Mouse (Mus musculus) gastrocnemius, postnatal 25 days (tissue): ENCODE measurements around the gene Pank2. TPM values are rescaled to one million over a fixed set of nuclear protein-coding genes. Genes with fewer than 3 reads are reported as not detected.

Experiments
- DNase-seq: peaks from one replicate; pipeline ENCODE4 v3.0.0; 2022
- microRNA-seq, 2 experiments: library from miRNA; unstranded; fragments of <30 nt; microRNA quantifications; one replicate each; pipeline ENCODE4 v1.2.0; 2021; ENCODE audit warnings: borderline replicate concordance in 2 of 2
- total RNA-seq, 2 experiments: library from RNA; stranded (reverse); gene quantifications; 1 replicate in 1 of 2; 2 replicates in 1 of 2; pipeline ENCODE4 v1.2.3; 2021

Pank2 gene
- total RNA-seq, 2 experiments from 2014 or later, result 22.5 to 26.4 TPM

DNA sequence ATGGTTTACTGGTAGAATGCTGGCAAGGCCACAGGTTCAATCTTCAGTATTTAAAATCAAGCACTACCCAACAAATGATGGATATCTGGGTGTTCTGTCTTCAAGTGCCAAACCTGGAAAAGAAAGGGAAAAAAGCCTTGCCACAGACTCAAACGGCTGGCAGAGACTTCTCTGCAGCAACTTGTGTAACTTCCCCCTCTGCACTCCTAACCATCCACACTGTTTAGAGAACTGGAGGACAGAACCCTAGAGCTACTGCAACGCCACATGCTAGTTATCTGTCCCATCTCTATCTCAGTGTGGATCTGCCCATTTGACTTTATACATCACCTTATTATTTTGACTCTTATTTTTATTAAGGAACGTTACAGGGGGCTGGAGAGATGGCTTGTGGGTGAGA is 63.7 kb downstream of the Pank2 start:
- no peak for DNase-seq

DNA sequence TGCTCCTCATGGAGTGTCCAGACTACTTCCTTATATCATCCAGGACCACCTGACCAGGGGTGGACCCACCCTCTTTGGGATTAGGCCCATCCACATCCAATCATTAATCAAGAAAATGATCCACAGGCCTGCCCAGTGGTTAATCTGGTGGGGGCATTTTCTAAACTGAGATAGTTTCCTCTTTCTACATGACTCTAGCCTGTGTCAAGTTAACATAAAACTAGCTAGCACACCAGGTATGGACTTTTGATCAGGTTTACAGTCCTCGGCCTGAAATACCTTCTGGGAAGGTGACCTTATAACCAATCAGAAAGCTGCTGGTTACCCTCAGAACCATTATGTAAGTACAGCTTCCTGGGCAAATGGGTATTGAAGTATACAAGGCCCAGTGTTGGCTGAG is 66.7 kb downstream of the Pank2 start:
- DNase-seq, result no peak

DNA sequence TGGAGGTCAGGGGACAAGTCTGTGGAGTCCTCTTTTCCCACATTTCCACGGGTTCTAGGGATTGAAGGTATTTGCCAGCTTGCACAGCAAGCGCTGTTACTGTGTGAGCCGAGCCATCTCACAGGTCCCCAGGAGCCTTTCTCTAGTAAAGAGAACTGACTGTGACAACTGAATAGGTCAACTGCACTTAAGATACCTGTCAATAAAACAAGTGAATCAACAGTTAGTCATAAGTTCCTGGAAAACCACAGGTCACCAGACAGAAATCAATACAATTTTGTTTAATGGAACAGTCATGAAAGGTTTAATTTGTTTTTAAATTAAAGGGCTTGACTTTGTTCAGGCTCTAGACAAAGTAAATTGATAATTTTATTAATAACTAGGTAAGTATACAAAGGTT is 68.3 kb downstream of the Pank2 start:
- DNase-seq, result no peak

- no peak for DNase-seq
Observed at GRCm38 (mm10) chr2:131337602-131338001, 75.3 kb downstream of the Pank2 start.

- peak; percentile 72 for DNase-seq
Observed at GRCm38 (mm10) chr2:131344449-131344848, 82.2 kb downstream of the Pank2 start.

- no peak for DNase-seq
Observed at GRCm38 (mm10) chr2:131345556-131345955, 83.3 kb downstream of the Pank2 start.

Small RNA genes lying within 50 kb of the gene (microRNA-seq; reads per million reads assigned to microRNA genes)
- 8.1 to 10.1 reads per million in 2 experiments for gene Mir103-2

Other genes starting within 250 kb of the Pank2 start
- 1 to 10 TPM; 1.8 to 3.2 TPM for gene Gfra4, start 219.4 kb upstream of the Pank2 start, total RNA-seq
- 1 to 10 TPM; 1.7 to 4.7 TPM for gene Adam33, start 198.7 kb upstream of the Pank2 start, total RNA-seq
- 1 to 10 TPM in 1 of 2 experiments, under 1 TPM in 1; 0.64 to 1.2 TPM for gene Siglec1, start 175.7 kb upstream of the Pank2 start, total RNA-seq
- 10 to 100 TPM; 14.5 to 16.6 TPM for gene Hspa12b, start 135.2 kb upstream of the Pank2 start, total RNA-seq
- not detected for gene Gm11037, start 129.0 kb upstream of the Pank2 start, total RNA-seq
- 1 to 10 TPM; 3.3 to 6.6 TPM for gene 1700037H04Rik, start 102.4 kb upstream of the Pank2 start, total RNA-seq
- gene Cenpb, start 82.4 kb upstream of the Pank2 start, total RNA-seq, result 10 to 100 TPM; 58.9 to 61.8 TPM
- 1 to 10 TPM; 1.5 to 4.8 TPM for gene Cdc25b, start 75.5 kb upstream of the Pank2 start, total RNA-seq
- gene Spef1, start 75.2 kb upstream of the Pank2 start, total RNA-seq, result 1 to 10 TPM; 1.9 to 2.1 TPM
- 10 to 100 TPM; 18.2 to 20.1 TPM for gene Ap5s1, start 55.4 kb upstream of the Pank2 start, total RNA-seq
- 10 to 100 TPM; 40.5 to 47.4 TPM for gene Mavs, start 28.4 kb upstream of the Pank2 start, total RNA-seq
- 1 to 10 TPM in 1 of 2 experiments, under 1 TPM in 1; 0.82 to 1.6 TPM for gene Rnf24, start 90.4 kb downstream of the Pank2 start, total RNA-seq
- gene Smox, start 229.0 kb downstream of the Pank2 start, total RNA-seq, result 10 to 100 TPM; 63.0 to 69.6 TPM